Mouse (Mus musculus) urinary bladder, postnatal 0 days (tissue): ENCODE measurements around the gene Otog. TPM values are rescaled to one million over a fixed set of nuclear protein-coding genes. Genes with fewer than 3 reads are reported as not detected.

Experiments used
- polyA plus RNA-seq: library from polyadenylated mRNA; unstranded; fragments of >200 nt; fragmentation: Nextera tagmentation; extraction: Ambion mirVana; gene quantifications from 2 replicates; pipeline ENCODE4 v1.2.1, GENCODE M21; 2015

Gene Otog
- not detected in 2 replicates for polyA plus RNA-seq

GRCm38 (mm10) chr7:46240696-46241095 is at the start of gene Otog:
TSS of gene Otog (plus strand) at chr7:46240987.

GRCm38 (mm10) chr7:46238346-46238745 is 2.4 kb upstream of the Otog start, which contains the start of gene Ush1c:
TSS of gene Ush1c (minus strand) at chr7:46238503.

Other genes with a start within 250 kb of the Otog start
- gene Abcc6, start 210.7 kb upstream of the Otog start, polyA plus RNA-seq: not detected in 2 replicates
- 20.3 and 20.5 TPM in 2 replicates for gene Nomo1, start 207.3 kb upstream of the Otog start, polyA plus RNA-seq
- not detected in 2 replicates for gene Kcnj11, start 140.2 kb upstream of the Otog start, polyA plus RNA-seq
- gene Abcc8, start 61.0 kb upstream of the Otog start, polyA plus RNA-seq: 0.12 and 0.24 TPM in 2 replicates
- gene Ush1c, start 2.5 kb upstream of the Otog start, polyA plus RNA-seq: 0.07 TPM in 1 of 2 replicates, not detected in the other
- not detected in 2 replicates for gene Myod1, start 135.5 kb downstream of the Otog start, polyA plus RNA-seq
- gene Kcnc1, start 155.5 kb downstream of the Otog start, polyA plus RNA-seq: 0.08 and 0.12 TPM in 2 replicates